Mouse (Mus musculus) MEL (cell line): ENCODE data around the gene Cdk15. TPM values are rescaled to one million over a fixed set of nuclear protein-coding genes. Genes with fewer than 3 reads are reported as not detected.

Experiments
- DNase-seq: peaks from one replicate; pipeline ENCODE4 v3.0.0; 2011; ENCODE audit warnings: low read depth, low spot score
- H3K27ac ChIP-seq: 2 replicates; pipeline ENCODE4 v1.5.1; 2012; ENCODE audit warnings: low read depth, mild to moderate bottlenecking, control low read depth, low read length, moderate library complexity; ENCODE audit not compliant: control insufficient read depth
- H3K27me3 ChIP-seq, 2 experiments: fragments of 150-350 bp in 1 of 2; sonication (generic) in 1 of 2; 2 replicates each; pipeline ENCODE4 v1.6.1; 2012; ENCODE audit warnings: low read length in 2 of 2, mild to moderate bottlenecking in 2 of 2, improper control_type of control experiment in 1 of 2, moderate library complexity in 1 of 2; ENCODE audit not compliant: insufficient read depth in 2 of 2, control insufficient read depth in 1 of 2
- H3K36me3 ChIP-seq, 2 experiments: 2 replicates each; pipeline ENCODE4 v1.6.1; 2012 to 2014; ENCODE audit warnings: low read length in 2 of 2, improper control_type of control experiment in 1 of 2, inconsistent platforms in 1 of 2, mild to moderate bottlenecking in 1 of 2; ENCODE audit not compliant: insufficient read depth in 2 of 2, control insufficient read depth in 1 of 2
- H3K4me1 ChIP-seq, 2 experiments: fragments of 150-350 bp in 1 of 2; sonication (generic) in 1 of 2; 2 replicates each; pipeline ENCODE4 v1.6.1; 2012; ENCODE audit warnings: low read length in 2 of 2, improper control_type of control experiment in 1 of 2, mild to moderate bottlenecking in 1 of 2; ENCODE audit not compliant: insufficient read depth in 2 of 2, control insufficient read depth in 1 of 2
- H3K4me3 ChIP-seq, 2 experiments: fragments of 150-350 bp in 1 of 2; sonication (generic) in 1 of 2; 2 replicates each; pipeline ENCODE4 v1.5.1; 2012; ENCODE audit warnings: low read depth in 2 of 2, low read length in 2 of 2, mild to moderate bottlenecking in 2 of 2, moderate library complexity in 2 of 2, control low read depth in 1 of 2, improper control_type of control experiment in 1 of 2; ENCODE audit not compliant: control insufficient read depth in 1 of 2, insufficient read depth in 1 of 2
- H3K79me2 ChIP-seq: 2 replicates; pipeline ENCODE4 v1.6.1; 2012; ENCODE audit warnings: mild to moderate bottlenecking, low read length, moderate library complexity; ENCODE audit not compliant: control insufficient read depth, poor library complexity, insufficient read depth
- H3K9ac ChIP-seq: 2 replicates; pipeline ENCODE4 v1.6.1; 2012; ENCODE audit warnings: low read depth, mild to moderate bottlenecking, control low read depth, low read length, moderate library complexity; ENCODE audit not compliant: control insufficient read depth, poor library complexity, severe bottlenecking
- H3K9me3 ChIP-seq: fragments of 150-350 bp; sonication (generic); replicated peaks from 2 replicates; pipeline ENCODE4 v1.6.1; 2012; ENCODE audit warnings: mild to moderate bottlenecking, low read length, improper control_type of control experiment, moderate library complexity; ENCODE audit not compliant: insufficient read depth
- CHD2 ChIP-seq: IDR thresholded peaks from 2 replicates; pipeline ENCODE4 v1.6.1; 2011; ENCODE audit warnings: low read length, improper control_type of control experiment
- CTCF ChIP-seq, 3 experiments: IDR thresholded peaks in 2 of 3; conservative IDR thresholded peaks in 1 of 3; 2 replicates each; pipeline ENCODE4 v1.5.1; 2011 to 2012; ENCODE audit warnings: low read length in 3 of 3, low read depth in 2 of 3, mild to moderate bottlenecking in 2 of 3, improper control_type of control experiment in 1 of 3, inconsistent platforms in 1 of 3, mixed read lengths in 1 of 3, moderate library complexity in 1 of 3; ENCODE audit not compliant: control insufficient read depth in 1 of 3, insufficient read depth in 1 of 3, poor library complexity in 1 of 3, severe bottlenecking in 1 of 3
- ELF1 ChIP-seq: IDR thresholded peaks from 2 replicates; pipeline ENCODE4 v1.6.1; 2014; ENCODE audit warnings: low read depth, mild to moderate bottlenecking, inconsistent platforms, low read length, improper control_type of control experiment, moderate library complexity
- ETS1 ChIP-seq: IDR thresholded peaks from 2 replicates; pipeline ENCODE4 v1.6.1; 2012; ENCODE audit warnings: low read depth, mild to moderate bottlenecking, inconsistent platforms, low read length, improper control_type of control experiment, moderate library complexity
- GABPA ChIP-seq: IDR thresholded peaks from 2 replicates; pipeline ENCODE4 v1.6.1; 2012; ENCODE audit warnings: low read depth, mild to moderate bottlenecking, inconsistent platforms, low read length, improper control_type of control experiment, moderate library complexity
- GATA1 ChIP-seq: IDR thresholded peaks from 2 replicates; pipeline ENCODE4 v1.6.1; 2011; ENCODE audit warnings: low read depth, low read length, improper control_type of control experiment
- HCFC1 ChIP-seq: IDR thresholded peaks from 2 replicates; pipeline ENCODE4 v1.6.1; 2012; ENCODE audit warnings: low read depth, mild to moderate bottlenecking, inconsistent platforms, low read length, improper control_type of control experiment, moderate library complexity
- MAX ChIP-seq: IDR thresholded peaks from 2 replicates; pipeline ENCODE4 v1.6.1; 2011; ENCODE audit warnings: low read length, improper control_type of control experiment
- MAZ ChIP-seq: IDR thresholded peaks from 2 replicates; pipeline ENCODE4 v1.6.1; 2012; ENCODE audit warnings: low read depth, mild to moderate bottlenecking, inconsistent platforms, low read length, improper control_type of control experiment
- MEF2A ChIP-seq: IDR thresholded peaks from 2 replicates; pipeline ENCODE4 v1.6.1; 2014; ENCODE audit warnings: low read depth, mild to moderate bottlenecking, inconsistent platforms, low read length, improper control_type of control experiment; ENCODE audit not compliant: poor library complexity, insufficient replicate concordance, severe bottlenecking; ENCODE audit errors: extremely low read depth
- MXI1 ChIP-seq: IDR thresholded peaks from 2 replicates; pipeline ENCODE4 v1.6.1; 2011; ENCODE audit warnings: mild to moderate bottlenecking, low read depth, low read length, improper control_type of control experiment
- MYC ChIP-seq: IDR thresholded peaks from 2 replicates; pipeline ENCODE4 v1.6.1; 2011; ENCODE audit warnings: low read depth, mild to moderate bottlenecking, low read length, improper control_type of control experiment, moderate library complexity
- NELFE ChIP-seq: IDR thresholded peaks from 2 replicates; pipeline ENCODE4 v1.6.1; 2011; ENCODE audit warnings: low read depth, low read length, improper control_type of control experiment
- SIN3A ChIP-seq: IDR thresholded peaks from 2 replicates; pipeline ENCODE4 v1.6.1; 2012; ENCODE audit warnings: low read length, improper control_type of control experiment, inconsistent platforms
- TAL1 ChIP-seq: IDR thresholded peaks from 2 replicates; pipeline ENCODE4 v1.6.1; 2012; ENCODE audit warnings: mild to moderate bottlenecking, inconsistent platforms, low read length, moderate library complexity, mixed read lengths
- TCF12 ChIP-seq: IDR thresholded peaks from 2 replicates; pipeline ENCODE4 v1.6.1; 2014; ENCODE audit warnings: low read depth, mild to moderate bottlenecking, inconsistent platforms, low read length, improper control_type of control experiment, moderate library complexity
- USF1 ChIP-seq: IDR thresholded peaks from 2 replicates; pipeline ENCODE4 v1.6.1; 2014; ENCODE audit warnings: low read depth, mild to moderate bottlenecking, inconsistent platforms, low read length, improper control_type of control experiment, moderate library complexity
- USF2 ChIP-seq, 2 experiments: IDR thresholded peaks; 2 replicates each; pipeline ENCODE4 v1.6.1; 2011 to 2012; ENCODE audit warnings: improper control_type of control experiment in 2 of 2, low read length in 2 of 2, borderline replicate concordance in 1 of 2, inconsistent platforms in 1 of 2, low read depth in 1 of 2, mild to moderate bottlenecking in 1 of 2; ENCODE audit not compliant: insufficient read depth in 1 of 2
- ZC3H11A ChIP-seq: IDR thresholded peaks from 2 replicates; pipeline ENCODE4 v1.6.1; 2012; ENCODE audit warnings: low read depth, mild to moderate bottlenecking, inconsistent platforms, low read length, improper control_type of control experiment
- ZKSCAN1 ChIP-seq: IDR thresholded peaks from 2 replicates; pipeline ENCODE4 v1.6.1; 2012; ENCODE audit warnings: low read depth, mild to moderate bottlenecking, inconsistent platforms, low read length, improper control_type of control experiment, moderate library complexity
- ZMIZ1 ChIP-seq: IDR thresholded peaks from 2 replicates; pipeline ENCODE4 v1.6.1; 2012; ENCODE audit warnings: low read depth, mild to moderate bottlenecking, inconsistent platforms, low read length, improper control_type of control experiment, moderate library complexity
- polyA plus RNA-seq, 2 experiments: library from polyadenylated mRNA; stranded (reverse) in 1 of 2; unstranded in 1 of 2; fragments of >175 nt in 1 of 2; fragments of >200 nt in 1 of 2; gene quantifications; 2 replicates each; pipeline versions ENCODE4 v1.2.1 to v1.2.4; 2012; ENCODE audit warnings: low replicate concordance in 2 of 2, low read depth in 1 of 2; ENCODE audit not compliant: insufficient read length in 2 of 2, insufficient read depth in 1 of 2, missing spikeins in 1 of 2
- total RNA-seq: library from RNA; depleted of rRNA; stranded (reverse); fragments of 300-350 nt; gene quantifications from 2 replicates; pipeline ENCODE4 v1.2.3, GENCODE M21; 2012

Cdk15 gene
- total and polyA plus RNA-seq, 3 experiments, result not detected

GRCm38 (mm10) chr1:59394616-59395015, 137.9 kb downstream of the Cdk15 start:
- Histone ChIP-seq H3K4me1 (no peaks in the 10 kb centered on the region), H3K27me3 (no peaks in the 10 kb centered on the region), H3K4me3 (no peak overlapping the region), H3K79me2 (no peaks in the 10 kb centered on the region), H3K36me3 (no peaks in the 10 kb centered on the region), H3K27ac (no peak overlapping the region), H3K9ac (no peak overlapping the region), H3K9me3 (no peaks in the 10 kb centered on the region)
- TF ChIP-seq HCFC1, result no peak
- no peak for TF ChIP-seq MAX
- TF ChIP-seq MXI1, result no peak
- no peak for TF ChIP-seq MYC
- TF ChIP-seq NELFE, result no peak
- no peak for TF ChIP-seq MAZ
- no peak for TF ChIP-seq USF1
- no peak for TF ChIP-seq GABPA
- TF ChIP-seq GATA1, result no peak
- no peak for TF ChIP-seq ZMIZ1
- TF ChIP-seq ZKSCAN1, result no peak
- no peak for TF ChIP-seq USF2 (IDR thresholded peaks at IDR 0.05; ENCODE audit: borderline replicate concordance in 1 of 2, insufficient read depth in 1 of 2, low read depth in 1 of 2, low read length in 2 of 2)
- TF ChIP-seq ZC3H11A, result no peak
- TF ChIP-seq TAL1, result no peak
- DNase-seq, result no peak

DNA sequence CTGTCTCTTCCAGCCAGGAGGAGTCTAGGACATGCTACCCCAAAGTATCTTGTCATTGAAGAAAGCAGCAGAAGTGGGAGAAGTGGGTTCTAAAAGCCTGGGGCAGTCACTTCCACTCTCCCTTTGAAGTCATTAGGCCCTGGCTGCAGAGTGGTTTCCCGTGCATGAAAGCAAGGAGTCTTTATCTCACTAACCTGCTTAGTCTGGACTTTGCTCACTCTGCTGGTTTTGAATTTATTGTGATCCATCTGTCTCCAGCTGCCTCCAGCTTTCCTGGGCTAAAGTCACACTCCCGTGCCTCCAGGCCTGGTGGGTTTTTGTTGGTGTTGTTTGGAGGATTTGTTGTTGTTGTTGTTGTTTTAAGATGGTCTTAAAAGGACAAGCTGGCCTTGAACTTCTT, 139.3 kb downstream of the Cdk15 start:
- no peaks in the 10 kb centered on the region for H3K27me3 ChIP-seq
- H3K9me3 ChIP-seq, result no peaks in the 10 kb centered on the region
- no peak overlapping the region for H3K27ac ChIP-seq
- TF ChIP-seq TCF12, result no peak
- no peak for TF ChIP-seq USF1
- TF ChIP-seq TAL1, result no peak
- TF ChIP-seq ETS1, result no peak
- no peak for TF ChIP-seq ELF1
- TF ChIP-seq CHD2, result no peak
- no peak for TF ChIP-seq ZKSCAN1
- TF ChIP-seq MEF2A, result no peak
- no peak for TF ChIP-seq CTCF (IDR thresholded peaks at IDR 0.05 in 2 of 3, conservative IDR thresholded peaks at IDR 0.05 in 1 of 3; ENCODE audit: control insufficient read depth in 1 of 3, insufficient read depth in 1 of 3, low read depth in 2 of 3, low read length in 3 of 3, poor library complexity in 1 of 3, severe bottlenecking in 1 of 3)
- TF ChIP-seq ZMIZ1, result no peak
- no peak for TF ChIP-seq SIN3A
- no peaks in the 10 kb centered on the region for H3K36me3 ChIP-seq
- H3K9ac ChIP-seq, result no peak overlapping the region
- no peak overlapping the region for H3K4me3 ChIP-seq
- no peak for DNase-seq
- H3K79me2 ChIP-seq, result no peaks in the 10 kb centered on the region
- H3K4me1 ChIP-seq, result no peaks in the 10 kb centered on the region
